Mouse (Mus musculus): ENCODE measurements around the gene Cxcl17. TPM values are rescaled to one million over a fixed set of nuclear protein-coding genes. Genes with fewer than 3 reads are reported as not detected.
A peak's percentile ranks its signal among the peaks of the same experiment; 100 is the strongest.

The Cxcl17 gene
- total RNA-seq, 2 experiments from 2014 or later = not detected

DNA sequence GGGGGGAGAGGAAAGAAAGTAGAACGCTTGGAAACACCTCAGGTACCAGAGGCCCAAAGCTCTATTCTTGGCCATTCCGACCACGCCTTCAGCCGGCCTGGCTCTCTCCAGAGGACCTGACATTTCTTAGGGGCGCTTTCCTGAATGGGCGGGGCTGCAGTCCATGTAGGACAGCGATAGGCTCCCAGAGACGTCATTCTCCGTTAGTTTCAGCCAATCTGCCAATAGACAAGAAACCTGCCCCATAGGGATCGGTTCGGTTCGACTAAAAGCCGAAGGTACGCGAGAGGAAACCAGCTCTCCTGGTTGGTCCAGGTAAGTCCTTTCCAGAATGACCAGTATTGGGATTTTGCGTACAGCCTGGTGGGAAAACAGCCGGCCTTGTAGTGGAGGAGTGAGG is 36.1 kb downstream of the Cxcl17 start:
- DNase-seq (ENCODE audit: low spot score in 2 of 2) = peak; percentile 82 to 97

DNA sequence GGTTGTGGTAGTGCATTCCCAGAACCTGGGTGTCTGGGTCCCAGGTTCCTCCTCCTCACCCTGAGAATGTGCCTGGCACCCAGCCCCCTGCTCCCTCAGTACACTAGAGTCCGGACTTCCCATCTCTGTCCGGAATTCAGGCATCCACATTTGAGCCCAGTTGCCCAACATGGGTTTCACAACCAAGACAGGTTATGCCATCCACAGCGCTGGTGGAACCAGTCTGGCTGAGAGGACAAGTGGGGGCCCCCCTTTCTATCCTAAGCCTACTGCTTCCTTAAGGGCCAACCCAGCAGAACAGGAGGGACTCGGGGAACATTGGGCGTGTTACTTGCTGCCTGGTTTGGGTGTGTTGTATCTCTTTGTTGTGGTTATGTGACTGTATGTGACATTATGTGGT is 40.2 kb downstream of the Cxcl17 start:
- no peak for DNase-seq (ENCODE audit: low spot score in 2 of 2)

DNA sequence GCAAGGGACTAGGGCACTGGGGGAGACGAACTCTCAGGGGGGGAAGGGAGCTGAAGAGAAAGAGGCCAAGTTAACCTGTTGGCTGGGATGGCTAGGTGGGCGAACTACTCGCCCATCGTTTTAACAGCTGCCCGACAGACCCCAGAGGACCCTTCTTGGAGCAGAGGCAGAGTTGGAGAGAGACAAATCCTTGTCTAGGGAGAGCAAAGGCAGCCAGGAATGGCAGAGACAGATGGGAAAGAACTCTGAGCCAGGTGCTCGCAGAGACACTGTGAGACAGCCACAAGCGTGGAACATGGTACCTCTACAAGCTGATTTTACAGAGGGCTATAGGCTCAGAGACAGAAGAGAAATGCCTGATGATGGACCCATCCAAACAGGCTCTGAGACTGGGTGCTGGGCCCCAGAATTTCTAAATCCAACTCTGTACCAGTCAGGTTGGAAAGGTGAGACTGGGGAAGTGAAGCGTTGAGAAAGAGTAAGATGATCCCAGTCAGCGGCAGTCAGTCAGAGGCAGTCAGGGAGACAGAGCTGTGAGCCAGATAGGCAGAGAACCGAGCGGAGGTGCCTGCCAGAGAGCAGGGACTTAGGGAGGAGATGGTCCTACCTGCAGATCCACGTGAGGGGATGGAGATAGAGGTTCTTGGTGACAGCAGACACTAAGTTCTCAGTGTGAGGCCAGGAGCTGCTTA is 43.5 kb downstream of the Cxcl17 start, which contains the start of gene Cnfn:
Cnfn (minus strand) TSS at position 667 of the 692 bp plus-strand sequence.
- no peak for DNase-seq (ENCODE audit: low spot score in 2 of 2)

DNA sequence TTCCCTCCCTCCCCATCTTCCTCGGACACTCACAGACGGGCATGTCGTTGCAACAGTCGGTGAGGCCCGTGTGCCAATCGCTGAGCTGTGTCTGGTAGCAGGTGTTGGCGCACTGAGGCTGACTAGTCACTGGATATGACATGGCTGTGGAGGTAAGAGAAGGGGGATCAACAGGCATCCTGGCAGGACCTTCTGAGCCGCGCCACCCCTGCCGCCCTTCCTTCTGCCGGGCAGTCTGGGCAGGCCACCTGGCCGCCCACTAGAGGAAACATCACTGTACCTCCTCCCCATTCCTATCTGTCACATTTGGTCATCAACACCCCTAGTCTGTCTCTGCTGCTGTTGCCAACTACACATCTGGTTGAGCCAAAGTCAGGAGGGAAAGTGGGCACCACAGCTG is 44.4 kb downstream of the Cxcl17 start:
- no peak for DNase-seq (ENCODE audit: low spot score in 2 of 2)

DNA sequence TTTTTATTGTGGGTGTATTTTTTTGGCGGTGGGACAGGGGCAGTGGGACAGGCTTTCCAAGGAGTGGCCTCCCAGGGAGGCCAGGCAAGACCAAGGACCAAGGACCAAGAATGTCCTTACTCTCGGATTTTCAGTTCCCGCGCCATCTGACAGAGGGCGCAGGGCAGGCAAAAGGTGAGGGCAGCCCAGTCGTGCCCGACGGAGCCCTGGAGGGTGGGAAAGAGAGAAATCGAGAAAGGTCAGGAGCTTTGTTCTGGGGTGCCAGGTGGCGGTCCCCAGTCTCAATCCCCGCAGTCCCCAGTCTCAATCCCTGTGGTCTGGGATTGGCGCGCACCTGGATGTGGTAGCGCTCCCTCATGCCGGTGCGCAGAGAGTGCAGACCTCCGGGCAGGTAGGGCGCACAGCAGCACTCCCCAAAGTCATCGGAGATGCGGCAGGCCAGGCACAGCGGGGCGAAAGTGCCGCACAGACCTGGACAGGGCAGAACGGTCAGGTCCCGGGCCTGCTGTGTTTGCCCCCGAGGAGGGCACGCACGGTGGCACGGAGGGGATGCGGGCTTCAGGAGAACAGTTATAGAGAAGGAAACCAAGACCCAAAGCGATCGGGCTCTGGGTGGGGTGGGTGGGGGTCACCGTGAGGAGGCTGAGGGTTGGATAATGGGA is 44.9 kb downstream of the Cxcl17 start:
- DNase-seq (ENCODE audit: low spot score in 2 of 2) = no peak

DNA sequence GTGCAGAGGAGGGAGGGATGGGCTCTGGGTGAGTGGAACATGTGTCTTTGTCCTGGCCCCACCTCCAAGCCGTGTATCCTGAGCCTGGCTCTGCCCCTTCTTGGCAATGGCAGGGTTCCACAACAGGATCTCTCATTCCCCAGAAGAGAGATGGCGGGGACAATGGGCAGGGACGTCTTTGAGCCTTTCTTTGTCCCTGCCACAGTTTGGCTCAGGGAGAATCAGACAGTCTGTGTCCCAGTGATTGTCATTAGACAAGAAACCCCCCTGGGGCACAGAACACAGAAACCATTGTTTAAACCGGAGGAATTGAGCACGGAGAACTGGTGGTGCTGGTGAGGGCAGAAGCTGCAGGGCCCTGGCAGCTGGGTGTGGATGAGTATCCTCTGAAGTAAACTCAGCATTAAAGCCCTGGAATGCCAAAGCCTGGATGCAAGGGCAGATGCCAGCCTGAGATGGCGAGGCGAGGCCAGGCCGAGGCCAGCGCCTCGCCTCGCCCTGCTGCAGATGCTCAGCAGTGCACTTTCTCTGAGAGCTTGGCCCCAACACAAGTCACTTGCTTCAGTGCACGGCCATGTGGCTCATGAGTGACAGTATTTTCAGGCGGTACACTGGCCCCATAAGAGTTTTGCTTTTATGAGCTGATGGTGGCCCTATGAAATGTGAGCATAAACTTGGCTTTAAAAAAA is 46.6 kb downstream of the Cxcl17 start:
- DNase-seq (ENCODE audit: low spot score in 2 of 2) = no peak

DNA sequence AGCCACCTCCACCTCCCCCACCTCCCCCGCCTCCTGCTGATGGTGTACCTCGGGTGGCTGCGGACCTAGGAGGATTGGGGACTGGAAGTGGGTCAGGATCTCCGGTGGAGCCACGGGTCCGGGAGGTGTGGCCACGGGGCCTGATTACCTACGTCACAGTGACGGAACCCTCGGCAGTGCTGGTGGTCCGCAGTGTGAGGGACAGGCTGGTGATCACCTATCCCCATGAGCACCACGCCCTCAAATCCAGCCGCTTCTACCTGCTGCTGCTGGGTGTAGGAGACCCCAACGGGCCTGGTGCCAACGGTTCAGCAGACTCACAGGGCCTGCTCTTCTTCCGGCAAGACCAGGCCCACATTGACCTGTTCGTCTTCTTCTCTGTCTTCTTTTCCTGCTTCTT is 49.1 kb downstream of the Cxcl17 start:
- DNase-seq (ENCODE audit: low spot score in 2 of 2) = no peak

DNA sequence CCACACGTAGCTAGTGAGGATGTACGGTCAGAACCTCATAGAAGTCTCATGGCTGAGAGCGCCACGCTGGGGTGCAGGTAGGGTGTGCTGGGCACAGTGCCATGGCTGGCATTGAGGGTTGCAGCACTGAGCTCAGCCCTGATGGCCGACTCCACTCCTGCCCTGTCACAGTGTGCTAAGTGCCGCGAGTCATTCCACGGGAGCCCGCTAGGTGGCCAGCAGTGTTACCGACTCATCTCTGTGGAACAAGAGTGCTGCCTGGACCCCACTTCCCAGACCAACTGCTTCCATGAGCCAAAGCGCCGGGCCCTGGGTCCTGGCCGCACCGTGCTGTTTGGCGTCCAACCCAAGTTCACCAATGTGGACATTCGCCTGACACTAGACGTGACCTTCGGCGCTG is 49.5 kb downstream of the Cxcl17 start:
- DNase-seq (ENCODE audit: low spot score in 2 of 2) = no peak

DNA sequence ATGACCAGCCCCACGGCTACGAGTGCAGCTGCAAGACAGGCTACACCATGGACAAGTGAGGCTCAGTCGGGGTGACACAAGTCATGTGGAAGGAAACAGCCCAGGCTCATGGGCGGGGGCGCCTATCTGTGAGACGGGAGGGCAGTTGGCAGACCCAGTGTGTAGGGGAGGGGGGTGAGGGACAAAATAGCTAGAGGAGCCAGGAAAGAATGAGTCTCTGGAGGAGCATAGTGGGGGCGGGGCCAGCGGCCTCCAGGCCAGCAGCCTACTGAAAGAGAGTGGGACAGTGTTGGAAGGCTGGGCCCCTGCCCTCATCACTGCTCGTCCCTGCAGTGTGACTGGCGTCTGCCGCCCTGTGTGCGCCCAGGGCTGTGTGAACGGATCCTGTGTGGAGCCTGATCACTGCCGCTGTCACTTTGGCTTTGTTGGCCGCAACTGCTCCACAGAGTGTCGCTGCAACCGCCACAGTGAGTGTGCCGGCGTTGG is 53.9 kb downstream of the Cxcl17 start:
- DNase-seq (ENCODE audit: low spot score in 2 of 2) = no peak

Other genes starting within 250 kb of the Cxcl17 start
- 1 to 10 TPM; 6.9 to 8.1 TPM for gene Pou2f2, start 233.2 kb downstream of the Cxcl17 start, total RNA-seq (2021)
- 10 to 100 TPM; 26.8 to 29.9 TPM for gene Dedd2, start 192.3 kb downstream of the Cxcl17 start, total RNA-seq (2021)
- 10 to 100 TPM; 12.6 to 12.7 TPM for gene Zfp526, start 191.5 kb downstream of the Cxcl17 start, total RNA-seq (2021)
- 100 to 1,000 TPM; 208 to 221 TPM for gene Gsk3a, start 175.0 kb downstream of the Cxcl17 start, total RNA-seq (2021)
- 10 to 100 TPM; 43.1 to 46.3 TPM for gene Erf, start 162.1 kb downstream of the Cxcl17 start, total RNA-seq (2021)
- 100 to 1,000 TPM; 198 to 203 TPM for gene Cic, start 145.2 kb downstream of the Cxcl17 start, total RNA-seq (2021)
- 10 to 100 TPM; 19.3 to 27.7 TPM for gene Pafah1b3, start 114.9 kb downstream of the Cxcl17 start, total RNA-seq (2021)
- not detected for gene Prr19, start 111.5 kb downstream of the Cxcl17 start, total RNA-seq (2021)
- gene Tmem145, start 106.8 kb downstream of the Cxcl17 start, total RNA-seq (2021) = 10 to 100 TPM; 23.0 to 25.0 TPM
- gene Megf8, start 95.7 kb downstream of the Cxcl17 start, total RNA-seq (2021) = 10 to 100 TPM; 99.1 to 99.9 TPM
- gene Cnfn, start 43.2 kb downstream of the Cxcl17 start, total RNA-seq (2021) = not detected
- 10 to 100 TPM in 1 of 2 experiments, 1 to 10 TPM in 1; 9.4 to 11.0 TPM for gene Lipe, start 14.2 kb downstream of the Cxcl17 start, total RNA-seq (2021)
- gene Ceacam1, start 64.7 kb upstream of the Cxcl17 start, total RNA-seq (2021) = 1 to 10 TPM; 3.2 to 3.8 TPM
- under 1 TPM; 0.72 to 0.99 TPM for gene Ceacam2, start 127.0 kb upstream of the Cxcl17 start, total RNA-seq (2021)
- gene Erich4, start 203.0 kb upstream of the Cxcl17 start, total RNA-seq (2021) = under 1 TPM in 1 of 2 experiments, not detected in 1; 0.38 TPM
- 10 to 100 TPM; 50.5 to 53.9 TPM for gene Dmac2, start 206.5 kb upstream of the Cxcl17 start, total RNA-seq (2021)
- gene B3gnt8, start 213.8 kb upstream of the Cxcl17 start, total RNA-seq (2021) = 1 to 10 TPM in 1 of 2 experiments, under 1 TPM in 1; 0.61 to 1.3 TPM
- gene Bckdha, start 246.1 kb upstream of the Cxcl17 start, total RNA-seq (2021) = 10 to 100 TPM; 37.0 to 41.2 TPM
- 10 to 100 TPM; 25.8 to 30.4 TPM for gene Exosc5, start 246.3 kb upstream of the Cxcl17 start, total RNA-seq (2021)